Mouse (Mus musculus): ENCODE measurements around the gene Trnau1ap. TPM values are rescaled to one million over a fixed set of nuclear protein-coding genes. Genes with fewer than 3 reads are reported as not detected.

The Trnau1ap gene
- polyA plus RNA-seq (2014; fragmentation: Nextera tagmentation; extraction: Ambion mirVana): 62.3 and 69.9 TPM in 2 replicates

DNA sequence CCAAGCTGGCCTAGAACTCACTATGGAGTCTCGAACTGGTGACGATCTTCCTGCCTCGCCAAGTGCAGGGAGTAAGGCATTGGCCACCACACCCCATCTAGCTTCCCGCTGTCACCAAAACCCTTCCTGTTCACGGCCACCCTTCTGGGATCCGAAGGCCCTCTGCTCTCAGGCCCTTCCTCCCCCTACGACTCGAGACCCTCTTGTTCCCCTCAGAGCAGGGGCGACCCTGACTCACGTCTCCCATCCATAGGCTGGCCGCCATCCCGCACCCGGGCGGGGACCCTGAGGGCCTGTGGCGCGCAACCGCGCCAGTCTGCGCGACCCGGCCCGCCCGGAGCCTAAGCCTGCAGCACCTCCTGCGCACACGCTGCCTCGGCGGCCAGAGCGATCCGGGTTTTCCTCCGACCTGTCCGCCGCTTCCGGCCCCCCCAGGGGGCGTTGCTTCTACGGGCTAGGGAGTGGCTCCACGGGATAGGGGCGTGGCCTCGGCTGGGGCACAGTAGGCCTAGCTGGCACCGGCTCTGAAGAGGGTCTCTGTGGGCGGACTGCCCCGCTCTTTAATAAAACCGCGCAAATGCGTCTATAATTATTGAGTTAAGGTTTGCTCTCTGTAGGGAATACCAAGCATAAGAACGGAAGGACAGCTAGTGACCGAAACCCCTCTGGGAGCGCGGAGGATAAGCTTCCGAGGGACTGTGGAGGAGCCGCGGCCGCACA, at the start of gene Trnau1ap:
Trnau1ap (minus strand) TSS at position 424 of the 720 bp plus-strand sequence.
- Histone ChIP-seq H3K27ac (replicated peaks; ENCODE audit: low read depth, low read length) (peak within 1 kb of the TSS; percentile 66), H3K36me3 (ENCODE audit: control insufficient read depth, insufficient read depth, low read length) (peaks cover 55% of the 10 kb centered on the region), H3K4me3 (ENCODE audit: low read depth, low read length) (peak within 1 kb of the TSS; percentile 79), H3K9ac (ENCODE audit: low read depth, low read length) (peak within 1 kb of the TSS; percentile 89), H3K27me3 (replicated peaks; ENCODE audit: control insufficient read depth, insufficient read depth, low read length) (no peaks in the 10 kb centered on the region), H3K4me2 (ENCODE audit: low read depth, low read length) (peak within 1 kb of the TSS; percentile 83), H3K4me1 (ENCODE audit: control insufficient read depth, insufficient read depth, low read length) (peaks cover 13% of the 10 kb centered on the region), H3K9me3 (ENCODE audit: control insufficient read depth, low read length) (no peaks in the 10 kb centered on the region)
- WGBS: under 1% methylated on average over 48 of the region's 52 CpGs
- ATAC-seq (ENCODE audit: low read depth) (peak; percentile 96), DNase-seq (ENCODE audit: low spot score) (peak; percentile 97)

DNA sequence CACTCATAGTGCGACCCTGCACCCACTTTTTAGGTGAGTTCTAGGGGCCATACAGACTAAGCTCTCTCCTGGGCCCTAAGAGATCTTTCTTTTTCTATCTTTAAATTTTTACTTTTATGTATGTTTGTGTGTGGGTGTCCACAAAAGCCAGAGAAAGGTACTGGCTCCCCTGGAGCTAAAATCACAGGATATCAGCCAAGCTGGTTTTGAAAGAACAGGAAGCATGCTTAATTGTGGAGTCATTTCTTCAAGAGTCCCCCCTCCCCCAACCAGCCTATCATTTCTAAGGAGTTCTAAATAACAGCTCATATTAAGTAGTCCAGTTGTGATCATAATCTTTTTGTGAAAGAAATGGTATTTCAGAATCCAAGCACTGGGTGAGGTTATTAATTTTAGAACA, 44.5 kb upstream of the Trnau1ap start:
- 100% methylated on average over 1 of the region's 1 CpGs for WGBS
- Histone ChIP-seq H3K4me1 (ENCODE audit: control insufficient read depth, insufficient read depth, low read length) (no peaks in the 10 kb centered on the region), H3K27me3 (replicated peaks; ENCODE audit: control insufficient read depth, insufficient read depth, low read length) (no peaks in the 10 kb centered on the region), H3K9me3 (ENCODE audit: control insufficient read depth, low read length) (no peaks in the 10 kb centered on the region), H3K9ac (ENCODE audit: low read depth, low read length) (no peak overlapping the region), H3K4me3 (ENCODE audit: low read depth, low read length) (no peak overlapping the region), H3K27ac (replicated peaks; ENCODE audit: low read depth, low read length) (no peak overlapping the region), H3K36me3 (ENCODE audit: control insufficient read depth, insufficient read depth, low read length) (peaks cover 74% of the 10 kb centered on the region), H3K4me2 (ENCODE audit: low read depth, low read length) (no peak overlapping the region)
- ATAC-seq (ENCODE audit: low read depth): no peak
- no peak for DNase-seq (ENCODE audit: low spot score)

DNA sequence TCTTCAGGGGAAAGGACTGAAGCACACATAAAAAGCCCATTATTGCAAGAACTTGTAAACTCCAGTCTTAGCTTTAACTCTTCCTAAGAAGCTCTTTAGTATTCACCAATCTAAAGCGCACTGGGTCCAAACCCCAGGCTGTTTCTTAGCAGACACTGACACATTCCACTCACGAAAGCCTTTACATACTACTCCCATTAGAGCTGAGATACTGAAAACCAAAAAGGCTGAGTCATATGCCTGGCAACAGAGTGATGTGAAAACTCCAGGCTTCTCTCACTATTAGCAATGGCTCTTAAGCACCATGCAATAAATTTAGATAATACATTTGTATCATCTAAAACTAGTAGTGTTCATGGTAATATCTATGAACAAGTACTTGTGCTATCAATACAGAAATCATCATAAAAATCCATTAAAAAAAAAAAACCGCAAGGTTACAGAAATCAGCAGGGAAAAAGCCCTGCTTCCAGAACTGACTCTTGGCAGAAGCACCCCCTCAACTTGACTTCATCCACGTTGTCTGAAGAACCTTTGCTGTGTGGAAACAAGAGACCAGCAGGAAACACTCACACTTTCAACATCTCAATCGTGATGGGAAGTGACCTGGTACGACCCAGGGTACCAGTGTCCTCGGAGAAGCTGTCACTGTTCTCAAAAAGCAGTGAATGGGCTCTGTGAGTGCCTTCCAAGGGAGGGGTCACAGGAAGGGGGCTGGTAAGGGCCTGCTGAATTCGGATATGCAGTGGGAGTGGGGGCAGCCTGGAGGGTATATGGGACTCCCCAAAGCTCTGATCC, 40.8 kb upstream of the Trnau1ap start:
- no peak overlapping the region for H3K4me2 ChIP-seq (ENCODE audit: low read depth, low read length)
- no peaks in the 10 kb centered on the region for H3K4me1 ChIP-seq (ENCODE audit: control insufficient read depth, insufficient read depth, low read length)
- ATAC-seq (ENCODE audit: low read depth) (no peak), DNase-seq (ENCODE audit: low spot score) (no peak)
- no peak overlapping the region for H3K9ac ChIP-seq (ENCODE audit: low read depth, low read length)
- H3K27ac ChIP-seq (replicated peaks; ENCODE audit: low read depth, low read length): no peak overlapping the region
- H3K36me3 ChIP-seq (ENCODE audit: control insufficient read depth, insufficient read depth, low read length): peaks cover 80% of the 10 kb centered on the region
- no peaks in the 10 kb centered on the region for H3K9me3 ChIP-seq (ENCODE audit: control insufficient read depth, low read length)
- WGBS: 72% methylated on average over 8 of the region's 8 CpGs
- no peak overlapping the region for H3K4me3 ChIP-seq (ENCODE audit: low read depth, low read length)
- H3K27me3 ChIP-seq (replicated peaks; ENCODE audit: control insufficient read depth, insufficient read depth, low read length): no peaks in the 10 kb centered on the region

GRCm38 (mm10) chr4:132367480-132368201, 38.3 kb upstream of the Trnau1ap start:
- H3K4me3 ChIP-seq (ENCODE audit: low read depth, low read length): no peak overlapping the region
- H3K9ac ChIP-seq (ENCODE audit: low read depth, low read length): no peak overlapping the region
- 90% methylated on average over 18 of the region's 18 CpGs for WGBS
- DNase-seq (ENCODE audit: low spot score) (no peak), ATAC-seq (ENCODE audit: low read depth) (no peak)
- no peaks in the 10 kb centered on the region for H3K4me1 ChIP-seq (ENCODE audit: control insufficient read depth, insufficient read depth, low read length)
- H3K27me3 ChIP-seq (replicated peaks; ENCODE audit: control insufficient read depth, insufficient read depth, low read length): no peaks in the 10 kb centered on the region
- H3K36me3 ChIP-seq (ENCODE audit: control insufficient read depth, insufficient read depth, low read length): peaks cover 84% of the 10 kb centered on the region
- no peak overlapping the region for H3K4me2 ChIP-seq (ENCODE audit: low read depth, low read length)
- H3K27ac ChIP-seq (replicated peaks; ENCODE audit: low read depth, low read length): no peak overlapping the region
- H3K9me3 ChIP-seq (ENCODE audit: control insufficient read depth, low read length): no peaks in the 10 kb centered on the region

- no peak overlapping the region for H3K4me3 ChIP-seq (ENCODE audit: low read depth, low read length)
- H3K9ac ChIP-seq (ENCODE audit: low read depth, low read length): no peak overlapping the region
- peaks cover 87% of the 10 kb centered on the region for H3K36me3 ChIP-seq (ENCODE audit: control insufficient read depth, insufficient read depth, low read length)
- no peaks in the 10 kb centered on the region for H3K27me3 ChIP-seq (replicated peaks; ENCODE audit: control insufficient read depth, insufficient read depth, low read length)
- ATAC-seq (ENCODE audit: low read depth) (no peak), DNase-seq (ENCODE audit: low spot score) (peak; percentile 56)
- H3K4me2 ChIP-seq (ENCODE audit: low read depth, low read length): no peak overlapping the region
- no peak overlapping the region for H3K27ac ChIP-seq (replicated peaks; ENCODE audit: low read depth, low read length)
- H3K9me3 ChIP-seq (ENCODE audit: control insufficient read depth, low read length): no peaks in the 10 kb centered on the region
- H3K4me1 ChIP-seq (ENCODE audit: control insufficient read depth, insufficient read depth, low read length): no peaks in the 10 kb centered on the region
- 56% methylated on average over 13 of the region's 13 CpGs for WGBS
Observed at GRCm38 (mm10) chr4:132365450-132366060, 36.2 kb upstream of the Trnau1ap start.

- ATAC-seq (ENCODE audit: low read depth) (no peak), DNase-seq (ENCODE audit: low spot score) (no peak)
- Histone ChIP-seq H3K36me3 (ENCODE audit: control insufficient read depth, insufficient read depth, low read length) (peaks cover 88% of the 10 kb centered on the region), H3K27ac (replicated peaks; ENCODE audit: low read depth, low read length) (no peak overlapping the region), H3K27me3 (replicated peaks; ENCODE audit: control insufficient read depth, insufficient read depth, low read length) (no peaks in the 10 kb centered on the region), H3K9ac (ENCODE audit: low read depth, low read length) (no peak overlapping the region), H3K9me3 (ENCODE audit: control insufficient read depth, low read length) (no peaks in the 10 kb centered on the region), H3K4me1 (ENCODE audit: control insufficient read depth, insufficient read depth, low read length) (no peaks in the 10 kb centered on the region), H3K4me3 (ENCODE audit: low read depth, low read length) (no peak overlapping the region), H3K4me2 (ENCODE audit: low read depth, low read length) (no peak overlapping the region)
- WGBS: 98% methylated on average over 11 of the region's 11 CpGs
Observed at GRCm38 (mm10) chr4:132363487-132363886, 34.1 kb upstream of the Trnau1ap start.

- peaks cover 75% of the 10 kb centered on the region for H3K36me3 ChIP-seq (ENCODE audit: control insufficient read depth, insufficient read depth, low read length)
- ATAC-seq (ENCODE audit: low read depth) (no peak), DNase-seq (ENCODE audit: low spot score) (no peak)
- H3K9me3 ChIP-seq (ENCODE audit: control insufficient read depth, low read length): no peaks in the 10 kb centered on the region
- H3K4me2 ChIP-seq (ENCODE audit: low read depth, low read length): no peak overlapping the region
- no peak overlapping the region for H3K27ac ChIP-seq (replicated peaks; ENCODE audit: low read depth, low read length)
- H3K27me3 ChIP-seq (replicated peaks; ENCODE audit: control insufficient read depth, insufficient read depth, low read length): no peaks in the 10 kb centered on the region
- no peaks in the 10 kb centered on the region for H3K4me1 ChIP-seq (ENCODE audit: control insufficient read depth, insufficient read depth, low read length)
- no peak overlapping the region for H3K9ac ChIP-seq (ENCODE audit: low read depth, low read length)
- 94% methylated on average over 4 of the region's 4 CpGs for WGBS
- H3K4me3 ChIP-seq (ENCODE audit: low read depth, low read length): no peak overlapping the region
Observed at GRCm38 (mm10) chr4:132359510-132359909, 30.2 kb upstream of the Trnau1ap start.

- peaks cover 61% of the 10 kb centered on the region for H3K36me3 ChIP-seq (ENCODE audit: control insufficient read depth, insufficient read depth, low read length)
- DNase-seq (ENCODE audit: low spot score): no peak
- WGBS: 38% methylated on average over 12 of the region's 12 CpGs
Observed at GRCm38 (mm10) chr4:132356170-132356569, 26.8 kb upstream of the Trnau1ap start.

More at GRCm38 (mm10) chr4:132356170-132356569, 26.8 kb upstream of the Trnau1ap start:
- no peaks in the 10 kb centered on the region for H3K27me3 ChIP-seq (replicated peaks; ENCODE audit: control insufficient read depth, insufficient read depth, low read length)
- no peak overlapping the region for H3K27ac ChIP-seq (replicated peaks; ENCODE audit: low read depth, low read length)
- H3K9ac ChIP-seq (ENCODE audit: low read depth, low read length): no peak overlapping the region
- no peak overlapping the region for H3K4me2 ChIP-seq (ENCODE audit: low read depth, low read length)
- peaks cover 9% of the 10 kb centered on the region for H3K4me1 ChIP-seq (ENCODE audit: control insufficient read depth, insufficient read depth, low read length)
- H3K4me3 ChIP-seq (ENCODE audit: low read depth, low read length): no peak overlapping the region
- H3K9me3 ChIP-seq (ENCODE audit: control insufficient read depth, low read length): no peaks in the 10 kb centered on the region
- no peak for ATAC-seq (ENCODE audit: low read depth)

All from embryonic facial prominence, embryonic 14.5 days (tissue).